Mouse (Mus musculus) ES-E14 (cell line): Measurements from ENCODE around the gene Ddx39b. TPM values are rescaled to one million over a fixed set of nuclear protein-coding genes. Genes with fewer than 3 reads are reported as not detected.
A peak's percentile ranks its signal among the peaks of the same experiment; 100 is the strongest.

Experiments used
- DNase-seq: peaks from one replicate; pipeline ENCODE4 v3.0.0-alpha.2; 2013; ENCODE audit warnings: low read depth, low spot score
- H3K27ac ChIP-seq: 2 replicates; pipeline ENCODE4 v1.5.1; 2012; ENCODE audit warnings: low read depth, mild to moderate bottlenecking, low read length, moderate library complexity, mixed read lengths; ENCODE audit not compliant: poor library complexity, insufficient read depth, severe bottlenecking
- H3K36me3 ChIP-seq: 2 replicates; pipeline ENCODE4 v1.6.1; 2012; ENCODE audit warnings: mild to moderate bottlenecking, low read length, moderate library complexity, mixed read lengths; ENCODE audit not compliant: control insufficient read depth, poor library complexity, insufficient read depth, severe bottlenecking
- H3K4me1 ChIP-seq, 2 experiments: fragments of 150-350 bp in 1 of 2; sonication (generic) in 1 of 2; 2 replicates each; pipeline ENCODE4 v1.6.1; 2012; ENCODE audit warnings: low read length in 2 of 2, mild to moderate bottlenecking in 1 of 2, mixed read lengths in 1 of 2; ENCODE audit not compliant: control insufficient read depth in 2 of 2, insufficient read depth in 2 of 2, poor library complexity in 1 of 2
- H3K4me3 ChIP-seq, 2 experiments: fragments of 150-350 bp in 1 of 2; sonication (generic) in 1 of 2; 2 replicates each; pipeline ENCODE4 v1.5.1; 2012; ENCODE audit warnings: low read length in 2 of 2, low read depth in 1 of 2, mild to moderate bottlenecking in 1 of 2, mixed read lengths in 1 of 2; ENCODE audit not compliant: insufficient read depth in 1 of 2, poor library complexity in 1 of 2, severe bottlenecking in 1 of 2
- H3K9ac ChIP-seq: 2 replicates; pipeline ENCODE4 v1.6.1; 2012; ENCODE audit warnings: low read depth, mild to moderate bottlenecking, low read length, mixed read lengths; ENCODE audit not compliant: poor library complexity, insufficient read depth, severe bottlenecking
- H3K9me3 ChIP-seq: fragments of 150-350 bp; sonication (generic); 2 replicates; pipeline ENCODE4 v1.6.1; 2012; ENCODE audit warnings: low read depth, mild to moderate bottlenecking, low read length; ENCODE audit not compliant: control insufficient read depth, insufficient read depth
- CHD2 ChIP-seq: IDR thresholded peaks from 2 replicates; pipeline ENCODE4 v1.6.1; 2014; ENCODE audit warnings: mild to moderate bottlenecking, low read depth, low read length, inconsistent platforms
- HCFC1 ChIP-seq: IDR thresholded peaks from 2 replicates; pipeline ENCODE4 v1.6.1; 2012; ENCODE audit warnings: low read length, inconsistent platforms, borderline replicate concordance; ENCODE audit not compliant: insufficient read depth
- MAFK ChIP-seq: IDR thresholded peaks from 2 replicates; pipeline ENCODE4 v1.6.1; 2014; ENCODE audit warnings: mild to moderate bottlenecking, low read depth, low read length, inconsistent platforms; ENCODE audit not compliant: insufficient read depth
- ZC3H11A ChIP-seq: IDR thresholded peaks from 2 replicates; pipeline ENCODE4 v1.6.1; 2012; ENCODE audit warnings: low read depth, mild to moderate bottlenecking, inconsistent platforms, low read length, borderline replicate concordance
- ZNF384 ChIP-seq: IDR thresholded peaks from 2 replicates; pipeline ENCODE4 v1.6.1; 2012; ENCODE audit warnings: low read depth, low read length, inconsistent platforms
- in situ Hi-C, 2 experiments: fragments of 600-800 bp; cut with MboI; formaldehyde crosslinking; loops; one replicate each; pipeline ENCODE4 v1.15.1; 2025; ENCODE audit warnings: low sequenced_read_pairs in 2 of 2, inconsistent platforms in 1 of 2; ENCODE audit not compliant: unreplicated experiment in 2 of 2
- total RNA-seq: library from RNA; depleted of rRNA; stranded (reverse); fragments of 300-350 nt; gene quantifications from 2 replicates; pipeline ENCODE4 v1.2.3, GENCODE M21; 2012; rRNA removed

Gene Ddx39b
- 316 and 414 TPM in 2 replicates for total RNA-seq

- H3K36me3 ChIP-seq, result peaks cover 39% of the 10 kb centered on the region
- H3K9me3 ChIP-seq, result no peaks in the 10 kb centered on the region
- H3K27ac ChIP-seq, result peak within 1 kb of the TSS; percentile 93
- H3K9ac ChIP-seq, result peak within 1 kb of the TSS; percentile 100
- H3K4me1 ChIP-seq, result peaks cover 10 to 18% of the 10 kb centered on the region in 2 experiments; a peak in 2 of 4 replicates
- peak within 1 kb of the TSS; percentile 95 to 96 for H3K4me3 ChIP-seq
- in situ Hi-C loops, result no loop called here
- DNase-seq, result peak; percentile 91
- no peak for TF ChIP-seq ZC3H11A
- peak; percentile 49; the same call in 1 of the 2 replicates for TF ChIP-seq HCFC1
- no peak for TF ChIP-seq CHD2
- no peak for TF ChIP-seq MAFK
- no peak for TF ChIP-seq ZNF384
Observed at GRCm38 (mm10) chr17:35241305-35242014, at the start of gene Ddx39b. Gene Ddx39b (plus strand): TSS chr17:35241746.

GRCm38 (mm10) chr17:35192924-35193323 is 48.6 kb upstream of the Ddx39b start:
- H3K27ac ChIP-seq, result no peak overlapping the region

GRCm38 (mm10) chr17:35193881-35194843 is 47.4 kb upstream of the Ddx39b start, which contains the start of gene Ltb:
Gene Ltb (plus strand): TSS chr17:35194439.
- Histone ChIP-seq H3K4me1 (peaks cover 0 to 8% of the 10 kb centered on the region in 2 experiments), H3K36me3 (no peaks in the 10 kb centered on the region), H3K9me3 (no peaks in the 10 kb centered on the region), H3K4me3 (peak within 1 kb of the TSS in 1 of 2 experiments; percentile 56; a peak in 2 of 4 replicates), H3K9ac (no peak within 1 kb of the TSS), H3K27ac (no peak within 1 kb of the TSS)
- no peak for TF ChIP-seq ZC3H11A
- TF ChIP-seq HCFC1, result no peak
- TF ChIP-seq CHD2, result no peak
- no peak for TF ChIP-seq ZNF384
- no peak for TF ChIP-seq MAFK
- DNase-seq, result no peak
- in situ Hi-C loops, result no loop called here

More at GRCm38 (mm10) chr17:35192924-35193323, 48.6 kb upstream of the Ddx39b start:
- Histone ChIP-seq H3K4me3 (no peak overlapping the region), H3K9me3 (no peaks in the 10 kb centered on the region), H3K4me1 (peaks cover 3 to 14% of the 10 kb centered on the region in 2 experiments), H3K9ac (no peak overlapping the region), H3K36me3 (no peaks in the 10 kb centered on the region)
- in situ Hi-C loops, result no loop called here
- DNase-seq, result no peak
- TF ChIP-seq MAFK, result no peak
- no peak for TF ChIP-seq HCFC1
- TF ChIP-seq ZNF384, result no peak
- TF ChIP-seq ZC3H11A, result no peak
- TF ChIP-seq CHD2, result no peak

DNA sequence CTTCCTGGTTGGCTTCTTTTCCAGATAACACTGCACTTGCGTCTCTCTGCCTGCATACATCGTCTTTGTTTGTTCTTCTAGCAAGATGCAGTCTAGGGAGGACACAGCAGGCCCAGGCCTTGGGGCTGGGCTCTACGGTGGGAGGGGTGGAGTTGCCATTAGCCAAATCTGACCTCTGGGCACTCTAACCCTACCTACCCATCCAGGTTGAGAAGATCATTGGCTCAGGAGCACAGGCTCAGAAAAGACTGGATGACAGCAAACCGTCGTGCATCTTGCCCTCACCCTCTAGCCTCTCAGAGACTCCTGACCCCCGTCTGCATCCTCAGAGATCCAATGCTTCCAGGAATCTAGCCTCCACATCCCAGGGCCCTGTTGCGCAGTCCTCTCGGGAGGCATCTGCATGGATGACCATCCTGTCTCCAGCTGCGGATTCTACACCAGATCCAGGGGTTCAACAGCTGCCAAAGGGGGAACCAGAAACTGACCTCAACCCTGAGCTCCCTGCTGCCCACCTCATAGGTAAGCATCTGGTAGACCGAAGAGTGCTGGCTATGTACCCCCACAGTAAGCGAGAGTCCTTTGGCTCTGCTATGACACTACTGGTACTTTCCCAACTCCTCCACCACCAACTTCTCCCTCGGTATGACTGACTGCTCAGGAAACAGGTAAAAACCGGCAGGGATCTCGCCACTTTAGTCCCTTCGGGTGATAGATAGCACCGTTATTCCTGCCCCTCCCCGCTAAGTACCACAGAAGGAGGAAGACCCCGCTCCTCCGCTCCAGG is 46.5 kb upstream of the Ddx39b start:
- DNase-seq, result no peak
- peaks cover 0 to 2% of the 10 kb centered on the region in 2 experiments; a peak in 3 of 4 replicates for H3K4me1 ChIP-seq
- H3K36me3 ChIP-seq, result no peaks in the 10 kb centered on the region
- H3K9me3 ChIP-seq, result no peaks in the 10 kb centered on the region
- H3K27ac ChIP-seq, result no peak overlapping the region
- H3K4me3 ChIP-seq, result peak overlapping the region; percentile 49 to 56
- in situ Hi-C loops, result no loop called here
- TF ChIP-seq ZC3H11A (no peak), ZNF384 (no peak), MAFK (no peak), CHD2 (no peak), HCFC1 (no peak)
- H3K9ac ChIP-seq, result peak overlapping the region; percentile 13; the same call in 1 of the 2 replicates
